Mouse (Mus musculus) cerebellum, postnatal 4 days (tissue): ENCODE data around the gene Ptgds.

Experiments used
- DNase-seq, 2 experiments: peaks; one replicate each; pipeline ENCODE4 v3.0.0; 2022; ENCODE audit warnings: low spot score in 2 of 2, mixed read lengths in 1 of 2

The Ptgds gene

GRCm38 (mm10) chr2:25469969-25470368 is at the start of gene Ptgds:
Ptgds (minus strand) TSS chr2:25470046.
- no peak for DNase-seq

- no peak for DNase-seq
Measured at GRCm38 (mm10) chr2:25509912-25510311, 40.1 kb upstream of the Ptgds start.

DNA sequence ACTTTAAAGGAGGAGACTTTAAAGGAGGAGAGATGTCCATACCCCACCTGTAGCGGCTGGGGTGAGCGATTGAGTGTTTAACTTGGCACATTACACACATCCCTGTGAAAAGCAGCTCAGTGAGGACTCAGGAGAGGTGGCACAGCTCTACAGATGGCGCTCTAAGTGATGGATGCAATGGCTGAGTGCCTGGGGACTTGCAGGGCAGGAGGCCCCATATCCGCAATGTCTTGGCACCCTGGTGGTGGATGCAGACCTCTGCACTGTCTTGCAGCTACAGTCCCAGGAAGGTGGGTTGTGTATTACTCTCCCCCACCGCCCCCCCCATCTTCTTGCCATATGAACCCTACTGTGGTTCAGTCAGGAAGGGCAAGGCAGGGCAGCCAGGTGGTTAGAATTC is 37.1 kb upstream of the Ptgds start:
- DNase-seq = no peak

DNA sequence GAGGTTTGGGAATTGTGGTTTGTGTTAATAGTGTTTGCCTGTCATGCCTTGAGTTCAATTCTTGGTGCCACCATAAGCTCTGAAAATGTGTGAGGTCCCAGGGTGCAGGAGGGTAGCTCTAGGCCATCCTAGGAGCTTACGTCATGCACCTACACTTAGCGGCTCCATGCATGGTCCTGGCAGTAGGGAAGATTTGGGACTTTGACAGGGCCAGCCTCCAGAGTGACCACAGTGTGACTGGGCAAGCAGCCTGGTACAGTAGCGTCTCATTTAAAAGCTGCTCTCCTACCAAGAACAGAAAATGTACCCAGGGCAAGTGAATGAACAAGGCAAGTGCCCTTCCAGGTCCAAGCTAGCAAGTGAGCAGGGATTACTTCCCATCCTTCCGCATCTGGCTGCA is 36.0 kb upstream of the Ptgds start:
- DNase-seq = no peak

DNA sequence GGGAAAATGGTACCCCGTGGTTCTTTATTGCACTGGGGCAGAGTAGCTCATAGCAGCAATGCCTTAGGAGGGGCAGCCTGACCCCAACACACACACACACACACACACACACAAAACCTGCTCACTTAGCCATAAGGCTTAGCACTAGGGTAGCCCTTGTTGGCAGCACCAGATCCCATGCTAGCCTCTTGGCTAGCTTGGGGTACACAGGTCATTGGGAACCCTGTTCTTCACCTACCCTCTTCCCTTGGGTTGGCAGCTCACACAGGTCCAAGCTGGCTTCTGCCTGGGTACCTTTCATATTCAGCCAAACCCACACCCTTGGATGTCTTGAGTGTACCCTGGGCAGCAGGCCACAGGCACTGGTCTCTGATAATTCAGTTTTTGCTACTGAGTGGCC is 35.2 kb upstream of the Ptgds start:
- DNase-seq = no peak

DNA sequence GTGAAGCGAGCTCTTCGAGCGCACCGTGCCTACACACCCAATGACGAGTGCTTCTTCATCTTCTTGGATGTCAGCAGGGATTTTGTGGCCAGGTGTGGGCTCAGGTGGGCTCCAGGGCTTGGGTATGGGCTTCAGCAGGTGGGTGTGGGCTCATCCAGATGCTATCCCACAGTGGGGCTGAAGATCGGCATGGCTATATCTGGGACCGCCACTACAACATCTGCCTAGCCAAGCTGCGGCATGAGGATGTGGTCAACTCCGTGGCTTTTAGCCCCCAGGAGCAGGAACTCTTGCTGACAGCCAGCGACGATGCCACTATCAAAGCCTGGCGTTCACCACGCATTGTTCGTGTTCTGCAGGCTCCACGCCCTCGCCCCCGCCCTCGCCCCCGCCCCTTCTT is 34.7 kb upstream of the Ptgds start:
- no peak for DNase-seq

GRCm38 (mm10) chr2:25502726-25503125 is 32.9 kb upstream of the Ptgds start:
- no peak for DNase-seq

GRCm38 (mm10) chr2:25501593-25502486 is 32.0 kb upstream of the Ptgds start, which contains the start of gene C8g:
C8g (minus strand) TSS chr2:25501719.
- DNase-seq = no peak

DNA sequence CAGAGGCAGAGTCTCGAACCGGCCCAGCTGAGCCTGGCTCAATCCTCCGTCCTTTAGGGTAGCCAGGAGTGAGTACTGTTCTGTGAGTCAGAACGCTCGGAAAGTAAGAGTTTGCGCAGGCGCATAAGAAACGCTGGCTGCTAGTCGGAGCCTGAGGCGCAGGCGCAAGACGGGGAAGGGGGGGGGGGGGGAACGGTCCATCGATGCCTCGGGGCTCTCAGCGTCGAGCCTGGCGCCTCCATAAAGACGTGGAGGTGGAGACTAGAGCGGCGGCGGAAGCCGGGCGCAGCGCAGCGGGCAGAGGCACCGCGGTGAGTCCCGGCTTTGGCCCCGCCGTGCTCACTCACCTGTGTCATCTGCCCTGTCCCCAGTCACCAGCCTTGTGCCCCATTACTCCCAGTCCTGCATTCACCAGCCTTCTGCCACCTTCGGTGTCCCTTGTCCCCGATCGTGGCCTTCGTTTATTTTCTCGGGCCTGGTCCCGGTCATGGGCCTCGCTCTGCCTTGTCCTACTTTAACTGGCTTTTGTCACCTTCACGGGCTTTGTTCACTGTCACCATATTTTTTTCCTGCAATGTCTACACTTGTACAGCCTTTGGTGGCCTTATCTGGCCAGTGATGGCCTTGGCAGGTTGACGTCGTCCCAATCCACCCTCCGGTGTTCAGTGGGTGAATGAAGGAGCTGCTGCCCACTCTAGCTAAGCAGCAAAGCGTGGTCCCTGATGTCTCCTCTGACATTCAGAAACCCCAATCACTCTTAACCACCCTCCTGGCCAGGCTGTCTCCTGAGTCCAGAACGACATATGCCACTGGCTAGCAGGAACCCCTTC is 30.9 kb upstream of the Ptgds start, which contains the start of gene Fbxw5:
Gene Fbxw5 (plus strand): TSS at position 175 of the 830 bp plus-strand sequence.
- peak; percentile 46 to 73 for DNase-seq

DNA sequence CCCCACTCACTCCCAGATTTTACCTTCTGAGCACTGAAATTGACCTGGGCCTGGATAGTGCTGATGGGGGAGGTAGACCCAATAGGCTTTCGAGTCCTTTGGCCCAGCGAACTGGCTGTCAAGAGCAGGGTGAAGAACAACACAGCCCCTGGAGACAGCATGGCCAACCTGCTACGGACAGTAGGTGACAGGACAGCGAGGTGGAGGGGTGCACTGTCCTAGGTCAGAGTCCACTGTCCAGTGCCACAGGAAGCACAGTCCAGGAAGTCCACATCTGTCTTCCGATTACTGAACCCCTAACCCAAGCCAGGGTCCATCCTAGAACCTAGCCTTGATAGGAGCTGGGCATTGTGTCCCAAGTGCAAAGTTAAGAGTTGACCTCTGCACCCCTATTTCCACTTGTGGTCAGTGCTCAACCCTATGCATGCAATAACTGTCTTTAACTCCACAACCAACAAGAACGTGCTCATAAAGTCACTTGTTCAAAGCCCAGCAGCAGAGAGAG is 30.3 kb upstream of the Ptgds start:
- DNase-seq = no peak

- no peak for DNase-seq
Measured at GRCm38 (mm10) chr2:25498622-25499478, 29.0 kb upstream of the Ptgds start.

DNA sequence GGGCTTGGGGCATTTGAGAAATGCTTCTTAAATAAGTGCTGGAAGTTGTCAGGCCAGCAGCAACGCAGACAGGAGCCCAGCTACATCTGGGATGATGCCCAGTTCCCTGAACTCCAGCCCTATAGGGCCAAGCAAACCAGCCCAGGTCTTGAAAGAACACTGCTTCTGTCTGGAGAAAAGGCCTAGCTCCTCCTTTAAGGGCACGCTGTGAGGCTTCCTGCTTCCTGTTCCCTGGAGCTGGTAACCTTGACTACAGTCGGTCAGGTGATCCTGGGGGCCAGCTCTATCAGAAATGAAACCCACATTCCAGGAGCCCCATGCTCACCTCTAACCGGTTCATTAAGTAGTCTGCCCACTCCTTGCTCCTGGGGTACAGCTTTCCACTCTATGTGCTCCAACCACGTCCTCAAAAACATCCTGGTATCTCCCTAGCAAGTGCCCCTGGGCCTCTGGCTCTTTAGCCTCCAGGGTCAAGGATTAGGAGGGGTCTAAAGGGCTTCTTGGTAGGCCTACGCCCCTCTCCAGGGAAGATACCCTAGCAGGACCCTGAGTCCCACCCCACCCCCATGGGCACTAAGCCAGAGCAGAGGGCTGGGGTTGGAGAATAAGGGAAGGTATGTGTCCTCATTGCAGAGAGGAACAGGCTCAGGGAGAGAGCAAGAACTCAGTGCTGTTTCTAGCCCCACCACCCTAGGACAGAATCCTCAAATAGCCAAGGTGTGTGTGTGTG is 28.2 kb upstream of the Ptgds start:
- DNase-seq = no peak

DNA sequence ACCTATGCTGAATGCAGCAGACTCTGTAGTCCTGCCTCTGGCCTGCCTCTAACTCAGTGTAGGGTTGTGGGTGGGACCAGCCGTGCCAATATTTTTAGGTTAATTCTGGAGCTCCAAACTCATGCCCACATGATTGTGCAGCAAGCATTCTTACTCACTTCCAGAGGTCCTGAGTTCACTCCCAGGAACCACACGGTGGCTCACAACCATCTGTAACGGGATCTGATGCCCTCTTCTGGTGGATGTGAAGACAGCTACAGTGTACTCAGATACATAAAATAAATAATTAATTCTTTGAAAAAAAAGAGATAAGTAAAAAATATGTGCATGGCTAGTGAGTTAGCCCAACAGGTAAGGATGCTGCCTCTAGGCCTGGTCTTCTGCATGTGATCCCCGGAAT is 26.6 kb upstream of the Ptgds start:
- DNase-seq = no peak

DNA sequence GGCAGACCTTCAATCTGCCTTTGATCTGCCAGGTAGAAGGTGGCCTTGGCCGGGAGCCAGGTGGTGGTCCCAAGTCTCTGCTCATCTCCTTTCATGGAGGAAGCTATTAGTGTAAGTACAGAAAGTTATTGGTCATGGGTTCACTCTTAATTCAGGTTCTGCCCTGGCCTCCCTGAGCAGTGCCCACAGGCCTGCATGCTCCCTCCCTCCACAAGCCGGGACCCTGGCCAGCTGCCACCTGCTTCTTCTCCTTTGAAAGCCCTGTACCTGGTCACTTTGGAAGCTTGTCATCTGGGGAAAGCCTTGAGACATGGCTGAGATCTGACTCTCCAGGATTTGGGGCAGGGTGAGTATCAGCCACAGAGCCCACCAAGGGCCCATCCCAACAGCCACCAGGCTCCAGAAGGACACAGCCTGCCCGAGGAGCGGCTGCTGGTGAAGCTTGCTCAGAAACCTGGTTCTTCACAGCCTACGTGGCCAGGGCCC is 23.7 kb upstream of the Ptgds start, which contains the start of gene Lcn12:
Gene Lcn12 (minus strand): TSS at position 436 of the 486 bp plus-strand sequence.
- no peak for DNase-seq

DNA sequence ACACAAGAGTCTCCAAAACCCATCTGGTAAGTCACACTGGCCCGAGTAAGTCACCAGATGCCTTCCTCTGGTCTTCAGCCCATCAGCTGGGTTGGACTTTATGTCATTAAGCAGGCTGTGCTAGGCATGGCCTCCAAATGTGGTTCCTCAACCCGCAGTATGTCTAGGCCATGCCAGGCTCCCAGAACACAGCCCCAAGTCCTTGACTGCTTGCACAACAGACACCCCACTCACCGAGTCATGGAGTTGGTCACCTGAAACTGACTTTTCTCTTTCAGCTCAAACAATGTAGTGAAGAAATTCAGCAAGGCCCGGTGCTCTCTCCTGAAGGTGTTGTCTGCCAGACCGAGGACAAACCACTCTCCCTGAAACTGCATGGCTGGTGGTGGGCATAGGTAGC is 23.1 kb upstream of the Ptgds start:
- DNase-seq = no peak

- DNase-seq = no peak
Measured at GRCm38 (mm10) chr2:25488671-25489068, 18.8 kb upstream of the Ptgds start.

DNA sequence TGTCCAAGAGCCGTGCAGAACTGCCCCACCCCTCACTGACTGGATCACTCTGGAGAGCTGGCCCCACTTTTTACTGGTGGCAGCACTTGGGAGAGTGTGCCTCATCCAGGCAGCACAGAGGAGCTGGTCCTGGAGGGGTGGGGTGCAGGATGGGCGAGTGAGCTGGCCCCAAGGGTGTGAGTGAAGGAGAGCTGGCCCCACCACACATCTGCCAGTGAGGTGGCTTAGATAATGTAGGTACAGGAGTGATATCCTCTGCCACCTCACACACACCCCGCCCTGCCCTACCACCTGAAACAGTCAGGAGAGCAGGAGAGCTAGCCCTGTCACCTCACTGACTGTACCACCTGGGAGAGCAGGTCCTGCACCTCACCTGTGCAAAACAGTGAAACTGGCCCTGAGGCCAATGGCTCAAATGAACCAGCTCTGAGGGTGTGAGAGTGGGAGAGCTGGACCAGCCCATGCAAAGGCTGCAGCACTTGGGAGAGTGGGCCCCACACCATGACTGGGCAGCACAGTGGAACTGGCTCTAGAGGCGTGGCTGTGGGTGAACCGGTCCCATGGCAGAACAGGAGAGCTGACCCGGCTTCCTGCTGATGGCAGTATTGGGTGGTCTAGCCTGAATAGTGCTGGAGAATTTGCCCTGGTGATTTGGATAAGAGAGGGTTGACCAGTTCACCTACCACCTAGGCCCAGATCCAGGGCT is 18.3 kb upstream of the Ptgds start:
- DNase-seq = no peak

- DNase-seq = peak in 1 of 2 experiments; percentile 27
Measured at GRCm38 (mm10) chr2:25484901-25485647, 15.2 kb upstream of the Ptgds start.

GRCm38 (mm10) chr2:25482969-25483368 is 13.1 kb upstream of the Ptgds start:
- no peak for DNase-seq
